Mouse (Mus musculus) ovary, postnatal 36 days (tissue): ENCODE measurements around the gene Spon1.

ENCODE experiments used
- DNase-seq: peaks from one replicate; pipeline ENCODE4 v3.0.0; 2022; ENCODE audit warnings: low spot score, mixed read lengths

Spon1 gene

DNA sequence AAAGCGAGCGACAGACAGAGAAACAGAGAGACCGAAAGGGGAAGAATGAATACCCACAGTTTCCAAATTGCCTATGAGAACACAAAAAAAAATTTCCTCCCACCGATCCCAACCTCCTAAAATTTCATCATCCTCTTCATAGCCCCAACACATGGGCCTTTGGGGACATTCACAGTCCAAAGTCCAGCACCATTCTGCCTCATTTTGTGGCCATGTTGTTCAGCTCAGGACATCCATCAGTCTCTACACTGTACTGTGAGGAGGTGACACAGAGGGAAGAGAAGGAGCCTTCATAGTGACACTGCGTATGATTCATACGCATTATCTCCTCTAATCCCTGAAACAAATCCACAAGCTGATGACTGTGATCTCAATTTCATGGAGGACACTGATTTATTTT lies 12.7 kb downstream of the Spon1 start:
- no peak for DNase-seq

DNA sequence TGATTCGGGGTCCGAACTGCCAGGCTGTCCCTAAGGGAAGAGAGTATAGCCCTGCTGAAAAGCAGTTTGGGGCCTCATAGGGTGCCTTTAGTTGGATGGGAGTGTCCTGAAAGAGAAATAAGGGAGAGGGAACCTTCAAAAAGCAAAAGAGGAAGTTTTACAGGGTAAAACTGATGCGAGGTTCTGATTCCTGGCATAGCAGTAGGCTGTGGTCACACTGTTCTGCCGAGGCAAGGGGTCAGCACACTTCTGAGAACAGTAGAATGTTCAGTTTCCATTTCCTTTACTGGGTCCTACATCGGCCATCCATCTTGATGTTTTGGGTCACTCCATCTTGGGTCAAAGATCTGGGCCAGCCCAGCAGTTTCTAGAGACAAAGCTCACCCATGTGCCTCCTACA lies 14.5 kb downstream of the Spon1 start:
- DNase-seq: no peak

DNA sequence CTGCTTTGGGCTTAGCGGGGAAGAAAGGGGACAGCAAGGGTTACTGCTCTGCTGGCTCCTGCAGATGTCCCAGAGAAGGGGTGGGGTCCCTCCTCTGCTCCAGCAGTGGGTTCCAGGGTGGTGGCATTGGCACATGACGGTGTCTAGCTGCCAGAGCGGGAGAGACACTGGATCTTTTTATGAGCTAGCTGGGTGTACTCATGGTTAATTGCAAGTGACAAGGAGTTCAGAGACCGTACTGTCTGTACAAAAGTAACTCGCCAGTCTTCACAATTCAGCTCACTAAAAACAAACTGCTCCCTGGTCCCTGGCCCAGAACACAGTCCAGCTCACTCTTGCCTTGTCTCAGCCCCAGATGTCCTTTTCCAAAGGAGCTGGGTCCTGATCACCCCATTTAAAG lies 26.2 kb downstream of the Spon1 start:
- DNase-seq: no peak

DNA sequence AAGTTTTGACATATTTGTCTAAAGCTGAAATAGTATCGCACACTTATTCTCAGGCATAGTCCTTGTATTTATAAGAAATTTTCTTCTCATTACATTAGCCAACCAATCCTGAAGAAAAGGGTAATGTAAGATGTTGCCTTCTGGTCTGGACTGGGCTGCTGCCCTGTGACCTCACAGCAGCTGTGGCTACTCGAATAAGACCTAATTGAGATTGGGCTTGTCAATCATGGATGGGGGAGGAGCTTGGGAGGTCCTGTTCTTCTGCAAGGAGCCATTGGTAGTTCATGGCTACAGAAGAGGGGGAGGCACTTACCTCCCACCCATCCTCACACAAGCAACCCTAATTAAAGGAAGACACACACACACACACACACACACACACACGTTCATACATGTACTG lies 27.1 kb downstream of the Spon1 start:
- DNase-seq: no peak

DNA sequence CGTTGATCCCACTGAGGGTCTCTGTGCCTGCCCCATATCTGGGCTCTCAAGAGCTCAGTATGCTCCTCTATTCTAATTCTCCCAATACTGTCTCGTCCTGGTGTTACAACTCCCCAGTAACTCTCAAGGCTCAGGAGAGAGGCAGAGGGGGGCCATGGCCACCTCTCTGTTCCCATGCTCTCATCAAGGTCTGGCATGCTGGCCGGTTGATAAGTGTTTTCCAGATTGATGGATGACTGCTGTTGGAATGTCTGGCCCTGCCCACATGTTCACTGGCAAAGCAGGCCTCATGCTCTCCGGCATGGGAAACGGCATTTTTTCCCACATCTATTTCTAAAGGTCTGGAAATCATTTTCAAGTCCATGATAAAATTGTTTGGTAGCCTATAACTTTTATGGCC lies 29.4 kb downstream of the Spon1 start:
- peak; percentile 18 for DNase-seq

DNA sequence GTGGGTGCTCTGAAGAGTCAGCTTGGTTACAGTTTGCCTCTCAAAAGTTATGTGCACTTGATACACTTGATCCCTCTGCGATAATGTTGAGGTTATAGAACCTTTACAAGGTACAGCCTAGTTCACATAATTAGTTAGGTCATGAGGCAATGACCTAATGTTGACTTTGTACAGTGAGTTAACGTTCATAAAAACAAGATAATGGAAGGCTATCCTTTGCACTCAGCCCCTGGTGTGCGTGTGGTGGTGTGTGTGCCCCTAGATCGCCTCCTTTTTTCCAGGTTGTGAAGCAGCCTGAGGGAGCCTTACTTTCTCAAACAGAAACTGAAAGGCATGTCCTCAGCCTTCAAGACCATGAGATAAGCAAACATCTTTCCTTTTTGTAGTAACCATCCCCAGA lies 31.3 kb downstream of the Spon1 start:
- DNase-seq: no peak

DNA sequence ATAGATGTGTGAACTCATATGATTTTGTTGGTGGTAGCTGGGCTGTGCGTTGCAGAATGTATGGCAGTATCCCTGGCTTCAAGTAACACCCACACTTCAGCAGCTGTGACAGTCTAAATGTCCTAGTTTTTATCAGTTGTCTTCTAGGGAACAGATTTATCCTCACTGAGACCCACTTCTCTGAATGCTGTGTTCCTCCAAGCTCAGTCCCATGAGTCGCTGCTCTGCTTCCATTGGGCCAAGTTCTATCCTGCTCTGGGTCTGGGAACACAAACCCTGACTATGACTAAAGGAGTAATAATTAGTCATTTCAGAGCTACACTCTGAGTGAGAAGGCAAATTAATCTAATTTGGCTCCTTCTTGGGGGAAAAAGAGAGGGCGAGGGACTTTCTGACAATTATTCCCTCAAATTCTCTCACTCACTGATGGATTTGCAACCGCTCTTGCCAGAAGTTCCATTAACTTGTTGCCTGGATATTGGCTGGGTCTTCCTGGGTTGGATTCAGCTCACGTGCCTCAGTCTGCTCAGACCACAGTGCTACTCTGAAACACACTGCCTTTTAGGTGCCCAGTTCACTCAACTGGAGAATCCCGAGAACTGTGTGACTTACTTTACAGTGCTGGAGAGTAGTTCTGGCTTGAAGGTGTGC lies 32.9 kb downstream of the Spon1 start:
- DNase-seq: no peak

DNA sequence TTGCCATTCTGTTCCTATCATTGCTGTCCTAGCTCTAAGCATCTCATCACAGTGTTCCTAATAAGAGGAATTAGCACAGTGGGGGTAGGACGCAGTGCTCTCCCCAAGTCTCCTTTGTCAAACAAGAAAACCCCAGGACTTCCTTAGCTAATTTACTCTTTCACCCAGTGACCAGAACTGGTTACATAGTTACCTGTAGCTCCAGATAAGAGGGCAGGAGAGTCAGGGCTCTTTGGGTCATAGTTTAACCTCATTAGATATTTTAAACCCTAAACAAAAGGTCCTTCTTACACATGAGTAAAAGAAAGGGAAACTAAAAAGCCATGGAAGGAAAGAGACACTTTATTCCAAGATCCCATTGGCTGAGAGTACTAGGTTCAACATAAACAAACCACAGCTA lies 44.0 kb downstream of the Spon1 start:
- no peak for DNase-seq

DNA sequence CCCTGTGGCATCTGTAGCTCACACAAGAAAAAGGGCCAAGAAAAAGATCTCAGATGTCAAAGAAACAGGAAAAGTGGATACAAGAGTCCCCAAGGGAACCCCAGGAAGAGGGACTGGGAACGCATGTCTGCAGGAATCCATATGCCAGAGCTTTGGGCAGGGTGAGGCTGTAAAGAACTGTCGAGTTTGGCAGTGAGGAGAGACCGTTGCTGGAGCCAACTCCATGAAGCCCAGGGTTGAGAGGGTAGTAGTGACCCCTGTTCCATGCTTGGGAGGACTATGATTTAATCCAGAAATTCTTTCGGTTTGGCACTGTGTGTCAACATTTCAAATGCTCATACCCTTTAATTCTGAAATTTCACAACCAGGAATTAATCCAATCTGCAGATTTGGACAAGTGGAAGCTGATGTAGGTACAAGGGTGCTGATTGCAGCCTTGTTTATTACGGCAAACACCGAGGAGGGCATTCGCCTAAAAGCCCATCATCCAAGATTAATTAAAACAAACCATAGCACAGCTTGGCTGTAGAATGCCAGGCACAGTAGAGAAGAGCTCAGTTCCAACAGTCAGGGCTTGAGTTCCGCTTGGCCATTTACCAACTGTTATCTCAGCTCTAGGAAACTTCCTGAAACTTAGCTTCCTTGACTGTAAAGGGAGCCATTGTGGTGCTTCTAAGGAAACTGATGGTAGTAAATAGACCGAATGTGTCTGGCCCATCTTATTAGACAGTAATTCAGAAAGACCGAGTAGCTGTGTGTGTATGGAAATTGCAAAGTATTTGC lies 45.8 kb downstream of the Spon1 start:
- DNase-seq: no peak

DNA sequence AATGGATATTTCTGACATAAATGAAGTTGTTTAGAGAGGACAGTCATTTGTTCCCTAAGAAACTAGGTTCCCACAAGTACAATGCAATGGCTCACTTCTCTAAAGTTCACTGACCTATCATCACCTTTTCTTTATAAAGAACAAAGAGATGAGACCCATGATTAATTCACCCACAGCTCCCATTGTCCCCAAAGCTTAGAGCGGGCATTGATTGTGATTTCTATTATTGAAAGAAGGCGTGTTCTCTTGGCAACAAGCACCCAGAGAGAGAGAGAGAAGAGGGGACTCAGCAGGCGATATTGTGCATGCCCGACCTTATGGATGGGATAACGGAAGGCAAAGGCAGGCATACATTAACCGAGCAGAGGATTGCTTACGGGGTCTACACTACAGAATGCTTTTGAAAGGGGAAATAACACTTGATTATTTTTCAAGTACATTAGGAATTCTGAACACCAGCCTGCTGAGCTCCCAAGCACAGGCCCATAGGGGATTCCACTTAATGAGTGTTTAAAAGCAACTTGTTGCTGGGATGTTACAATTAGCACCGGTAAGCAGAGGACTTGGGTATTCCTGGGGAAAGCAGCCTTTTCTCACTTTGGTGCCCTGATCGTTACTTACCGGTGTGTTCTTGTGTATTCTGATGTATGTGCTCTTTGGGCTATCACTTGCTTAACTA lies 48.4 kb downstream of the Spon1 start:
- no peak for DNase-seq

DNA sequence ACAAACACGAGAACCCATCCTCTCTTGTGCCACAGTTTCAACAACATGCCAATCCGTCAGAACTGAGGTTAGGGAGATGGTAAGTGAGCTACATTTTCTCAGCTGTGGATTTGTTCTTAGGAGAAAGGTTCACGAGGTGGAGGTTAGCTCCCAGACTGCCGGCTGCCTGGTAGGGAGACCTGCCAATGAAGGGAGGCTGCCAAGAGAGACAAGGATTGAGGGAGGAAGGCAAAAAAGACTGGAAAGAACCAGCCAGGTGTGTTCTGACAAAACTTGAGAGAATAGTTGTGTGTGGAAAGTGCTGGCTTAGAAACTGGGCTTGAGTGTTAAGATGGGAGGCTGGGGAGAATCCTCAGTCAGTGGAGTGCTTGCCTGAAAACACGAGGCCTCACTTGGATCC lies 49.9 kb downstream of the Spon1 start:
- DNase-seq: no peak

DNA sequence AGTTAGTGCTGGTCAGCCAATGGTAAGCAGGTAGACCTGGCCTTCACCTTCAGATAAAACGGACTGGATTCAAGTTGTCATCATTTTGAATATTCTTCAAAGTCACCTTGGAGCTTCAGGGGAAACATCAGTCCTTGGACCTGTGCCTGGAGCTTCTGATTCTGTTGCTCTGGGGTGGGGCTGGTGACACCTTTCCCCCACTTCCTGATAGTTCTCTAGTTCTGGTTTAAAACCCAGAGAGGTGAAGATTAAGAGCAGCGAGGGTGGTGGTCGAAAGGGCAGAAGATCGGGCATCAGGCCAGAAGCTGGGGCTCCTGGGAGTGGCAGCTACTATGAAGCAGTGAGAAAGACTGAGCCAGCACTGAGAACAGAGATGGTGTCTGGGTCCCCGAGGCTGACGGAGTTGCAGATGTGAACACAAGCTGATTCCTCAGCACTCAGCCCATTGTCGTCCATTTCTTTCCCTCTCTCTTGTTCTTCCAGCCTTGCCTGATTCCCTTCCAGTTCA lies 51.1 kb downstream of the Spon1 start:
- no peak for DNase-seq

DNA sequence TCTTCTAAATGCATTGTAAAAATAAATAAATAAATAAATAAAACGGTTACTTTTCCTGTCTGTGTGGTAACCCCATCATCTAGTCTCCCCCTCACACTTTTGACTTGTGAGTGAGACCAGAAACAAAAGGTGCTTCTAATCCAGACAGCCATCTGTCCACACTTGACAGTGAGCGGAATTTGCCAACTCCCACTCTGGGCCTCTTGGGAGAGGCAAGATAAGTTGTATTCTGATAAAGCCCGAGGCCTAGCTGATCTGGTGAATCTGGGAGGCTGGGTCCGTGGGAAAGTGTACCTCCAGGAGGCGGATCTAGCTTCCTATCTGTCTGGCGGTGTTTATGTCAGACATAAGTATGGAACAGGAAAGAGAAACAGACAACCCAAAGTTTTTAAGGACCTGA lies 52.3 kb downstream of the Spon1 start:
- DNase-seq: no peak

DNA sequence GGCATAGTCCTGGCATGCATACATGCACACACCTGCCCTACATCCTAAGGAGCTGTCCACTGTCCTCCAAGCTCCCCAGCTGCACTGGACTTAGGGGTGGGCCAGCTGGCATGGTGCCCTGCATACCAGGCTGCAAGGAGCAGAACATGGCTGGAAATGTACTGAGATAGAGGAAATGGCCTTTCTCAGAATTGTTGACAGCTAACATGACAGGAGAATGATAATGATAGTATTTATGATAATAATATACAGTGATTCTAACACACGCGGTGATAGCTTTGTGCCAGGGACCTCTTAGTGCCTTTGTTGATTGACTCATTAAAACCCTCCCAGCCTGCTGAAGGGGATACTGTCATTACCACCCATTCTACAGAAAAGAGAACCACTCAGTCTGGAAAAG lies 54.4 kb downstream of the Spon1 start:
- DNase-seq: peak; percentile 19

DNA sequence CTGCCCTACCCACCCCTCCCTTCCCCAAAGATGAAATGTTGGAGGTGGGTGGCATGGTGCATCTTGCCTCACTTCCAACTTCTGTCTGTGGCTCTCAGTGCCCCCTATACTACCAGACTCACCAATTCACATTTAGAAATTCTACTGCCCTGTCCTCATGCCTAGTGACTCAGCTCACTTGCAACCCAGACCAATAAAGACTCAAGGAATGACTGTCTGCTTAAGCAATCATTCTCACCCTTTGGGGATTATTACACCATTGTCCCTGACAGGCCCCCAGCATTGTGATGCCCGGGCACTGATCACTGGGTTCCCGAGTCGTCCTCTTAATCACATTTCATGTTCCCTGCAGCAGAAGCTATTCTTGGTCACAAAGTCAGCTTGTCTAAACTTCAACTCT lies 57.2 kb downstream of the Spon1 start:
- DNase-seq: no peak

DNA sequence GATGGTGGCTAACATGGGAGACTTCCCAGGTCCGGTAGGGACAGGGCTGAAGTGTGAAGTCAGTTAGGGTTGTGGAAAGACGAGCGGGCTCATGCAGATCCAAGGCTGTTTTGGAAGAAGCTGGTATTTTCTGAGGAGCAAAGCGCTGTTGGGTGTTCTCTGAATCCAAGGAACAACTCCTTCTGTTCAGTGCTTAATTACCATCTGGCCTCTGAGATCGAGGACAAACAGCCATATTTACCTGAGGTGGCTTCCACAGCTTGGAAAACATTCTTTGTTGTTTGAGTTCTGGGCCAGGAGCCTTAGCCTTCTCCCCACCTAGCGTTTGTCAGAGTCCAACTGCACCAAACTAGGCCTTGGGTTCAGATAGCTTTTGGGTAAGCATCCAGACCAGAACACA lies 58.9 kb downstream of the Spon1 start:
- DNase-seq: no peak

DNA sequence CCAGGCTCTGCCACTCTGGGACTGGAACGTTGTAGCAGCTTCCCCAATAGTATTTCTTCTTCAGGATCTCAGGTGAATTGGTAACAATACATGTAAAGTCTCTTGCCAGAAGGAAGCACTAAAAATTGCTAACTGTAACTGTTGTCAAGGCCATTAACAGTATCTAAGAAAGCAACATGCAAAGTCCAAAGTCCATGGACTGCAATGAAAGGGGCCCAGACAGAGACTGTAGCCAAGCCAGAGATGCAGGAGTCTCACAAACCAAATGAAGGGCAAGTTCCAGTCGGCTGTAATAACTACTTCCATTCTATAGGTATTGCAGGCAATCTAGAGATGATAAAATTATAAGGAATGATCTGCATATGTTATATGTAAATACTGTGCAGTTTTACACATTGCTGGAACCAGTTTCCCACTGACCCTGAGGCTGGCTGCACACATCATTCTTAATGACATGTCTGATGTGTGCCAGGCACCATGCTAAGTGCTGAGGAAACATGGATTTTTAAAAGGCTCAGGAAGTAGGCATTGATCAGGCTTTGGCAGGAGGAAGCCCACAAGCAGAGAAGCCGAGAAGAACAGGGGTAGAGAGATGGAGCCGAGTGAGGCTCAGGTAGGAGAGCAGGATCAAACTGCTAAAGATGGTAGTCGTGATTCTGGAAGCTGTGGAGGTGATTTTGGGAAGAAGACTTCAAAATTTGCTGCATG lies 59.9 kb downstream of the Spon1 start:
- DNase-seq: no peak

DNA sequence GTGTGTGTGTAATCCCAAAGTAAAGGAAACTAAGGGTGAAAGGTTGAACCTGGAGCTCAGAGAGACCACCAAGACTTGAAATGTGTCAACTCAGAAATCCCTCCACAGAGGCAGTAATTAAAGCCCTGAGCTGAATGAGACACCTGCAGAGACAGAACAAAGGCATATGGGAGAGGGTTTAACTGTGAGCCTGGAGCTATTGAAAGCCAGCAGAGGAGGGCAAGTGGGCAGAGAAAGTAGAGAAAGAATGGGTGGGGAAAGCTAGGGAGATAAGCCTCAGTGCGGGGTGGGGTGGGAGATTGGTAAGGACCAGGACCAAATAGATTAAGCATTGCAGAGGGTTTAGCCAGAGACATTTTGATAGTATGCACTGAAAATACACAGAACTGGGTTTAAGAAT lies 60.7 kb downstream of the Spon1 start:
- no peak for DNase-seq

DNA sequence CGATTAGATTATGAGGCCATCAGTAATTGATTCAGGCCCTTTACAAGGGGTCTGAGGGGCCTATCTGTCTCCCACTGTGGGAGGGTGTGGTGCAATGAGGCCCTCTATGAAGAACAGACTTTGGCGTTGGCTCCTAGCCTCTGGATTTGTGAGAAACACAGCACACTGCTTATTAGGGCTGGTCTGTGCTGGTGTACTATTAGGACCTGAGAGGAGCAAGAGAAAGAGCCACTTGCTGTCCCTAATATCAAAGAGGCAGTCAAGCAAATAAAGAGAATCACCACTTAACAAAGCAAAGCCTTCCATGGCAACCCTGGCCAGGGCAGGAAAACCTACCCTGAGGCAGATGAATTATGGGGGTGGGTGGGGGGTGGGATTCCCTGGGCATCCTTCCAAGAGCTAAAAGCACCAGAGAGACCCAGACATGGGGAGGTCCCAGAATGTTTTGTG lies 62.3 kb downstream of the Spon1 start:
- no peak for DNase-seq

DNA sequence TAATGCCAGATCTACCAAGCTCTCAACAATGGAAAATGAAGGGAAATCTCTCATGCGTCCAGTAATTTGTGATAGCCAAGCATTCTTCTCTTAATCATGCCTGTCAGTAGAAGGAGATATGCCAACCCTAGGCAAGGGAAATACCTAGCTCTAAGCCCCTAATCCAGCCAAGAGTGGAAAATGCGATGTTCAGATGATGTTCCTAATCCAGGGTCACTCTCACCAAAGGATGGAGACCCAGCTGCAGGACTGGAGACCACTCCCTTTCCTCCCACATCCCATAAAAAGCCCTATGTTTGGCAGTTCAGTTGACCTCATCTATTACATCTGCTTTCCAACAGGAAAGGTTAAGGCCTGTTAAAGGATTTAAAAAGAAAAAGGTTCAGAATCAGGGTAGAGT lies 62.8 kb downstream of the Spon1 start:
- no peak for DNase-seq

DNA sequence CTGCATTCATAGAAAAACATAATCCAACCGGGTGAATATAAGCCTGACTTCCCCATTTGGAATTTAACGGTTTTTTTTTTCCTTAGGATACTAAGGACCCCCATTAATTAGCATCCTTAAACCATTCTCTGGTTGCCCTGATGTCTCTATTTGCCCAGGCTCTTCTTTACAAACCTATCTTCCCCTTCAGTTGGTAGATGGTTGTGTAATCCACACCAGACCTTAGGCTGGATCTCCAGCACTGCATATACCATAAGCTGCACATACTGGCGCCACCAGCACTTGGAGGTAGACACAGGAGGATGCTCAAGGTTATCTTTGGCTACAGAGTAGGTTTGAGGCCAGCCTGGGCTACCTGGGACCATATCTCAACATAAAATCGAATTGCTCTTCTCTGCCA lies 71.4 kb downstream of the Spon1 start:
- no peak for DNase-seq

DNA sequence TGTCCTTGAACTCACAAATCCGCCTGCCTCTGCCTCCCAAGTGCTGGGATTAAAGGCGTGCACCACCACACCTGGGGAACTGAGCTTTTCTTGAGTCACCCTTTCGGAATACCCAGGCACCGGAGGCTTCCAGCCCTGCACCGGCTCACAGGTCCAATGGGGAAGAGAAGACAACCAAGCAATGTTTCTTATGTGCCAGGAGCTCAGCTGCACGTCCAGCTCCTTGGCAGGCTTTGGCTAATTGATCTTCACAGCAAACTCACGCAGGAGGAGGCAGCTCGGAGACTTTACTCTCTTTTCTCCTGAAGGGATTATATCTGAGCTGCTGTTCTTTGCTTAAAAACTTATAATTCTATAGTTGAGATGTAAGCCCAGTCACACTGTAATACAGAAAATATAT lies 73.6 kb downstream of the Spon1 start:
- no peak for DNase-seq

DNA sequence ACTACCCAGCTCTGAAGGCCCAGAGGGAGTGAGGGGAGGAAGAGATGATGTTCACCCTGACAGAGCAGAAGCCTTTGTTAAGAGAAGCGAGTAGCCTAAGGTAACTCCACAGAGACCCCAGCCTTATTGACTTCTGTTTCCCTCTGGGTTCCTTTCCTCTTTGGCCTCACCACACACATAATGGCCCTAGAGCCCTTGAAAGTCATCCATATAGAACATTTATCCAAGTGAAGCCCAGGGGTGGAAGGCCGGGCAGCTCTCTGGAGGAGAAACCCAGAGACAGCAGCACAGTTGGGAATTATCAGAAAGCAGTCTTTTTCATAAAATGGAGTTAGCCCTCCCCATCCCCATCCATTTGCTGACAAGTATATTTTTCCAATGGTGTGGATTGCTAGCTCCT lies 75.7 kb downstream of the Spon1 start:
- no peak for DNase-seq
